Mouse (Mus musculus) G1E (cell line): Measurements from ENCODE around the gene Dock8.

Source experiments
- CTCF ChIP-seq: IDR thresholded peaks from 2 replicates; pipeline ENCODE4 v1.5.1; 2012; ENCODE audit warnings: low read depth, low read length, inconsistent platforms, mixed read lengths
- GATA1 ChIP-seq: IDR thresholded peaks from 2 replicates; pipeline ENCODE4 v1.6.1; 2012; ENCODE audit warnings: borderline replicate concordance, low read length, inconsistent platforms, mixed read lengths
- POLR2AphosphoS5 ChIP-seq: IDR thresholded peaks from 2 replicates; pipeline ENCODE4 v1.6.1; 2012; ENCODE audit warnings: low read depth, low read length, inconsistent platforms; ENCODE audit not compliant: insufficient replicate concordance
- TAL1 ChIP-seq: conservative IDR thresholded peaks from 2 replicates; pipeline ENCODE4 v1.6.1; 2012; ENCODE audit warnings: low read depth, low read length, inconsistent platforms, mixed read lengths

GRCm38 (mm10) chr19:25207731-25208361, 208.5 kb downstream of the Dock8 start:
- TF ChIP-seq CTCF: no peak
- TF ChIP-seq GATA1: no peak
- no peak for TF ChIP-seq TAL1
- TF ChIP-seq POLR2AphosphoS5: no peak
